Mouse (Mus musculus): Measurements from ENCODE around the gene Ccz1.

- TF ChIP-seq GATA1 (IDR thresholded peaks at IDR 0.05; ENCODE audit: borderline replicate concordance, low read length), result no peak
- TF ChIP-seq FLI1 (IDR thresholded peaks at IDR 0.05; ENCODE audit: low read length), result no peak
These were observed 38.8 kb upstream of the Ccz1 start for GRCm38 (mm10) chr5:144053450-144053849.
